Mouse (Mus musculus) lung, postnatal 25 days (tissue): ENCODE results near the gene Hcfc1r1.

Experiments used
- DNase-seq: peaks from one replicate; pipeline ENCODE4 v3.0.0; 2022; ENCODE audit warnings: low spot score

The Hcfc1r1 gene

GRCm38 (mm10) chr17:23673424-23674073, at the start of gene Hcfc1r1, which contains the start of gene Thoc6:
Hcfc1r1 (plus strand) TSS chr17:23673596.
Thoc6 (minus strand) TSS chr17:23673882.
- peak; percentile 95 for DNase-seq

GRCm38 (mm10) chr17:23627813-23628212, 45.6 kb upstream of the Hcfc1r1 start:
- no peak for DNase-seq

- peak; percentile 73 for DNase-seq
Observed at GRCm38 (mm10) chr17:23630195-23631020, 43.0 kb upstream of the Hcfc1r1 start.

- no peak for DNase-seq
Observed at GRCm38 (mm10) chr17:23631241-23631640, 42.2 kb upstream of the Hcfc1r1 start.

- no peak for DNase-seq
Observed at GRCm38 (mm10) chr17:23644613-23645495, 28.5 kb upstream of the Hcfc1r1 start, which contains the start of gene Mmp25. Mmp25 (minus strand) TSS chr17:23645277.

- DNase-seq = no peak
Observed at GRCm38 (mm10) chr17:23645894-23646293, 27.5 kb upstream of the Hcfc1r1 start.

- DNase-seq = no peak
Observed at GRCm38 (mm10) chr17:23651363-23651762, 22.0 kb upstream of the Hcfc1r1 start.

- no peak for DNase-seq
Observed at GRCm38 (mm10) chr17:23653324-23653723, 20.1 kb upstream of the Hcfc1r1 start.

GRCm38 (mm10) chr17:23654001-23654400, 19.4 kb upstream of the Hcfc1r1 start:
- no peak for DNase-seq

- DNase-seq = no peak
Observed at GRCm38 (mm10) chr17:23654410-23654809, 19.0 kb upstream of the Hcfc1r1 start.

- no peak for DNase-seq
Observed at GRCm38 (mm10) chr17:23658450-23658849, 14.9 kb upstream of the Hcfc1r1 start.

- peak; percentile 79 for DNase-seq
Observed at GRCm38 (mm10) chr17:23660117-23660875, 13.1 kb upstream of the Hcfc1r1 start, which contains the start of gene Bicdl2. Bicdl2 (plus strand) TSS chr17:23660506.

- DNase-seq = peak; percentile 25
Observed at GRCm38 (mm10) chr17:23660876-23661200, 12.6 kb upstream of the Hcfc1r1 start.

- DNase-seq = no peak
Observed at GRCm38 (mm10) chr17:23661526-23661925, 11.9 kb upstream of the Hcfc1r1 start.

- peak; percentile 42 for DNase-seq
Observed at GRCm38 (mm10) chr17:23664556-23665021, 8.8 kb upstream of the Hcfc1r1 start.

- no peak for DNase-seq
Observed at GRCm38 (mm10) chr17:23665511-23665910, 7.9 kb upstream of the Hcfc1r1 start.

- DNase-seq = no peak
Observed at GRCm38 (mm10) chr17:23670516-23671074, 2.8 kb upstream of the Hcfc1r1 start.

- DNase-seq = no peak
Observed at GRCm38 (mm10) chr17:23671519-23671918, 1.9 kb upstream of the Hcfc1r1 start.

- no peak for DNase-seq
Observed at GRCm38 (mm10) chr17:23672761-23673160, 635 bp upstream of the Hcfc1r1 start.

GRCm38 (mm10) chr17:23674271-23674952, 1.0 kb downstream of the Hcfc1r1 start:
- no peak for DNase-seq
